7 mouse cellular contexts compared by ENCODE assay signal in genomic region chr13:67108821-67109206, GRCm38 (mm10). TPM values are rescaled to one million over a fixed set of nuclear protein-coding genes. Genes with fewer than 3 reads are reported as not detected.
DNase-seq lines count a peak whose midpoint lies in the region; ATAC-seq lines count a peak whose summit lies in the region.

No protein-coding gene starts in this region.

- peak overlapping the region; percentile 56 for H3K4me2 ChIP-seq in forebrain, embryonic 14.5 days (ENCODE audit: low read length)
- H3K4me2 ChIP-seq in limb, embryonic 15.5 days, result peak overlapping the region; percentile 76
- H3K4me2 ChIP-seq in neural tube, embryonic 13.5 days, result peak overlapping the region; percentile 70

- WGBS in forebrain, embryonic 14.5 days, result 4% methylated on average over 9 of the region's 9 CpGs
- WGBS in limb, embryonic 15.5 days, result 4% methylated on average over 9 of the region's 9 CpGs
- 5% methylated on average over 9 of the region's 9 CpGs for WGBS in neural tube, embryonic 13.5 days

- H3K9ac ChIP-seq in forebrain, embryonic 14.5 days (ENCODE audit: low read length), result peak overlapping the region; percentile 43
- no peak overlapping the region for H3K9ac ChIP-seq in limb, embryonic 15.5 days
- peak overlapping the region; percentile 27; the same call in 1 of the 2 replicates for H3K9ac ChIP-seq in neural tube, embryonic 13.5 days

- no peaks in the 10 kb centered on the region for H3K27me3 ChIP-seq in forebrain, embryonic 14.5 days (replicated peaks; ENCODE audit: control insufficient read depth, insufficient read depth, low read length)
- H3K27me3 ChIP-seq in limb, embryonic 15.5 days, result no peaks in the 10 kb centered on the region
- no peaks in the 10 kb centered on the region for H3K27me3 ChIP-seq in neural tube, embryonic 13.5 days

- peak; percentile 65 for ATAC-seq in forebrain, embryonic 14.5 days
- ATAC-seq in limb, embryonic 15.5 days (ENCODE audit: insufficient number of reproducible peaks, low FRiP score, low TSS enrichment, low read depth), result peak; percentile 54; the same call in 1 of the 2 replicates
- ATAC-seq in neural tube, embryonic 13.5 days (ENCODE audit: low read depth), result peak; percentile 57

- peak; percentile 12 to 32 for DNase-seq in left cerebral cortex, adult 8-10 months (ENCODE audit: low spot score in 2 of 2)
- DNase-seq in left cerebral cortex, adult 9 months (ENCODE audit: low spot score in 2 of 2), result no peak
- no peak for DNase-seq in forebrain, embryonic 14.5 days (ENCODE audit: low spot score)
- DNase-seq in embryo, embryonic 10 days (ENCODE audit: low spot score), result no peak

- no peaks in the 10 kb centered on the region for H3K9me3 ChIP-seq in forebrain, embryonic 14.5 days (replicated peaks; ENCODE audit: control insufficient read depth, low read length)
- H3K9me3 ChIP-seq in limb, embryonic 15.5 days, result no peaks in the 10 kb centered on the region; the same call in 1 of the 2 replicates
- no peaks in the 10 kb centered on the region for H3K9me3 ChIP-seq in neural tube, embryonic 13.5 days

- H3K4me1 ChIP-seq in brown adipose tissue, adult 24 weeks (ENCODE audit: control insufficient read depth, insufficient read depth, insufficient read length, low read length), result no peaks in the 10 kb centered on the region
- H3K4me1 ChIP-seq in forebrain, embryonic 14.5 days (ENCODE audit: control insufficient read depth, insufficient read depth, low read length), result no peaks in the 10 kb centered on the region; the same call in 1 of the 2 replicates
- peaks cover 9% of the 10 kb centered on the region for H3K4me1 ChIP-seq in limb, embryonic 15.5 days
- peaks cover 10% of the 10 kb centered on the region for H3K4me1 ChIP-seq in neural tube, embryonic 13.5 days (replicated peaks)

- H3K27ac ChIP-seq in brown adipose tissue, adult 24 weeks (replicated peaks; ENCODE audit: low read depth, low read length), result no peak overlapping the region
- no peak overlapping the region for H3K27ac ChIP-seq in forebrain, embryonic 14.5 days (ENCODE audit: low read depth, low read length)
- peak overlapping the region; percentile 95 for H3K27ac ChIP-seq in limb, embryonic 15.5 days
- H3K27ac ChIP-seq in neural tube, embryonic 13.5 days (replicated peaks), result 0 out of 2 replicates have a peak overlapping the region, but pooled peaks have one; percentile 2

- peak overlapping the region; percentile 39 for H3K4me3 ChIP-seq in brown adipose tissue, adult 24 weeks (ENCODE audit: insufficient read depth, low read depth, low read length)
- peak overlapping the region; percentile 53 for H3K4me3 ChIP-seq in forebrain, embryonic 14.5 days (ENCODE audit: low read depth, low read length)
- H3K4me3 ChIP-seq in limb, embryonic 15.5 days, result peak overlapping the region; percentile 67
- peak overlapping the region; percentile 59 for H3K4me3 ChIP-seq in neural tube, embryonic 13.5 days

- H3K36me3 ChIP-seq in forebrain, embryonic 14.5 days (ENCODE audit: control insufficient read depth, insufficient read depth, low read length), result no peaks in the 10 kb centered on the region
- H3K36me3 ChIP-seq in limb, embryonic 15.5 days, result peaks cover 9% of the 10 kb centered on the region
- no peaks in the 10 kb centered on the region for H3K36me3 ChIP-seq in neural tube, embryonic 13.5 days

RNA-seq across cellular contexts. Expression of gene Gm28557, which starts 0.4 kb away (rescaled TPM):
- 1 to 10 TPM; 2.6 to 4.6 (median 3.1) TPM for total RNA-seq in left cerebral cortex, adult 8-10 months (2022)
- 3.1 and 4.1 TPM in 2 replicates for polyA plus RNA-seq in brown adipose tissue, adult 24 weeks (2012; ENCODE audit: insufficient read depth, insufficient read length, missing spikeins)
- 1.6 and 2.2 TPM in 2 replicates for polyA plus RNA-seq in forebrain, embryonic 14.5 days (2014; fragmentation: Nextera tagmentation; extraction: Ambion mirVana)
- polyA plus RNA-seq in limb, embryonic 15.5 days (2015; fragmentation: Nextera tagmentation; extraction: Ambion mirVana), result 2.5 and 3.0 TPM in 2 replicates
- polyA plus RNA-seq in neural tube, embryonic 13.5 days (2015; fragmentation: Nextera tagmentation; extraction: Ambion mirVana), result 2.1 and 2.5 TPM in 2 replicates

RNA-seq across cellular contexts. Expression of gene Rslcan18, which starts 7.2 kb away (rescaled TPM):
- under 1 TPM in 3 of 4 experiments, not detected in 1; 0.33 to 0.58 (median 0.39) TPM for total RNA-seq in left cerebral cortex, adult 8-10 months (2022)
- 0.46 TPM in 1 of 2 replicates, not detected in the other for polyA plus RNA-seq in brown adipose tissue, adult 24 weeks (2012; ENCODE audit: insufficient read depth, insufficient read length, missing spikeins)
- not detected in 2 replicates for polyA plus RNA-seq in forebrain, embryonic 14.5 days (2014; fragmentation: Nextera tagmentation; extraction: Ambion mirVana)
- polyA plus RNA-seq in limb, embryonic 15.5 days (2015; fragmentation: Nextera tagmentation; extraction: Ambion mirVana), result 0.08 and 0.27 TPM in 2 replicates
- 0.14 TPM in 1 of 2 replicates, not detected in the other for polyA plus RNA-seq in neural tube, embryonic 13.5 days (2015; fragmentation: Nextera tagmentation; extraction: Ambion mirVana)

RNA-seq across cellular contexts. Expression of gene Zfp708, which starts 11.0 kb away (rescaled TPM):
- 1 to 10 TPM in 3 of 4 experiments, under 1 TPM in 1; 0.87 to 2.7 (median 2.1) TPM for total RNA-seq in left cerebral cortex, adult 8-10 months (2022)
- 1.7 TPM in 1 of 2 replicates, not detected in the other for polyA plus RNA-seq in brown adipose tissue, adult 24 weeks (2012; ENCODE audit: insufficient read depth, insufficient read length, missing spikeins)
- 13.7 and 14.2 TPM in 2 replicates for polyA plus RNA-seq in forebrain, embryonic 14.5 days (2014; fragmentation: Nextera tagmentation; extraction: Ambion mirVana)
- polyA plus RNA-seq in limb, embryonic 15.5 days (2015; fragmentation: Nextera tagmentation; extraction: Ambion mirVana), result 5.1 and 5.9 TPM in 2 replicates
- 9.6 and 9.9 TPM in 2 replicates for polyA plus RNA-seq in neural tube, embryonic 13.5 days (2015; fragmentation: Nextera tagmentation; extraction: Ambion mirVana)

RNA-seq across cellular contexts. Expression of gene Zfp759, which starts 12.6 kb away (rescaled TPM):
- 10 to 100 TPM in 3 of 4 experiments, 1 to 10 TPM in 1; 9.4 to 12.5 (median 10.9) TPM for total RNA-seq in left cerebral cortex, adult 8-10 months (2022)
- polyA plus RNA-seq in brown adipose tissue, adult 24 weeks (2012; ENCODE audit: insufficient read depth, insufficient read length, missing spikeins), result 2.0 and 2.1 TPM in 2 replicates
- 3.9 and 4.8 TPM in 2 replicates for polyA plus RNA-seq in forebrain, embryonic 14.5 days (2014; fragmentation: Nextera tagmentation; extraction: Ambion mirVana)
- polyA plus RNA-seq in limb, embryonic 15.5 days (2015; fragmentation: Nextera tagmentation; extraction: Ambion mirVana), result 2.0 and 2.3 TPM in 2 replicates
- polyA plus RNA-seq in neural tube, embryonic 13.5 days (2015; fragmentation: Nextera tagmentation; extraction: Ambion mirVana), result 3.8 and 5.0 TPM in 2 replicates

RNA-seq across cellular contexts. Expression of gene Zfp712, which starts 47.8 kb away (rescaled TPM):
- 1 to 10 TPM; 4.7 to 5.6 (median 5.0) TPM for total RNA-seq in left cerebral cortex, adult 8-10 months (2022)
- 0.67 and 0.95 TPM in 2 replicates for polyA plus RNA-seq in brown adipose tissue, adult 24 weeks (2012; ENCODE audit: insufficient read depth, insufficient read length, missing spikeins)
- polyA plus RNA-seq in forebrain, embryonic 14.5 days (2014; fragmentation: Nextera tagmentation; extraction: Ambion mirVana), result 9.6 and 10.1 TPM in 2 replicates
- 4.0 and 4.5 TPM in 2 replicates for polyA plus RNA-seq in limb, embryonic 15.5 days (2015; fragmentation: Nextera tagmentation; extraction: Ambion mirVana)
- 6.0 and 6.2 TPM in 2 replicates for polyA plus RNA-seq in neural tube, embryonic 13.5 days (2015; fragmentation: Nextera tagmentation; extraction: Ambion mirVana)

Comparison
In these comparisons a context has a peak if more than half of its experiments do, and no peak if none do; other contexts are left out.
1. DNase-seq: peak in left cerebral cortex, adult 8-10 months (2 of 2); none in left cerebral cortex, adult 9 months (0 of 2), forebrain, embryonic 14.5 days (single experiment) and embryo, embryonic 10 days (single experiment).
2. H3K27ac ChIP-seq: peak in limb, embryonic 15.5 days (single experiment) and neural tube, embryonic 13.5 days (single experiment); none in brown adipose tissue, adult 24 weeks (single experiment) and forebrain, embryonic 14.5 days (single experiment).
3. Peak in every context shown above with its lines, with median percentiles within 50 percentile points of each other: H3K4me3 ChIP-seq, ATAC-seq and H3K4me2 ChIP-seq.